Mouse (Mus musculus) MEL (cell line): ENCODE measurements at regions not wholly inside any gene's neighbourhood (a gene's known extent, or its start where the extent isn't known, plus 50 kb on each side); places are given as distances from the start of the nearest gene placed in this dataset.

Source experiments
- DNase-seq: peaks from one replicate; pipeline ENCODE4 v3.0.0; 2011; ENCODE audit warnings: low read depth, low spot score
- H3K27ac ChIP-seq: 2 replicates; pipeline ENCODE4 v1.5.1; 2012; ENCODE audit warnings: low read depth, mild to moderate bottlenecking, control low read depth, low read length, moderate library complexity; ENCODE audit not compliant: control insufficient read depth
- H3K27me3 ChIP-seq, 2 experiments: fragments of 150-350 bp in 1 of 2; sonication (generic) in 1 of 2; 2 replicates each; pipeline ENCODE4 v1.6.1; 2012; ENCODE audit warnings: low read length in 2 of 2, mild to moderate bottlenecking in 2 of 2, improper control_type of control experiment in 1 of 2, moderate library complexity in 1 of 2; ENCODE audit not compliant: insufficient read depth in 2 of 2, control insufficient read depth in 1 of 2
- H3K36me3 ChIP-seq, 2 experiments: 2 replicates each; pipeline ENCODE4 v1.6.1; 2012 to 2014; ENCODE audit warnings: low read length in 2 of 2, improper control_type of control experiment in 1 of 2, inconsistent platforms in 1 of 2, mild to moderate bottlenecking in 1 of 2; ENCODE audit not compliant: insufficient read depth in 2 of 2, control insufficient read depth in 1 of 2
- H3K4me1 ChIP-seq, 2 experiments: fragments of 150-350 bp in 1 of 2; sonication (generic) in 1 of 2; 2 replicates each; pipeline ENCODE4 v1.6.1; 2012; ENCODE audit warnings: low read length in 2 of 2, improper control_type of control experiment in 1 of 2, mild to moderate bottlenecking in 1 of 2; ENCODE audit not compliant: insufficient read depth in 2 of 2, control insufficient read depth in 1 of 2
- H3K4me3 ChIP-seq, 2 experiments: fragments of 150-350 bp in 1 of 2; sonication (generic) in 1 of 2; 2 replicates each; pipeline ENCODE4 v1.5.1; 2012; ENCODE audit warnings: low read depth in 2 of 2, low read length in 2 of 2, mild to moderate bottlenecking in 2 of 2, moderate library complexity in 2 of 2, control low read depth in 1 of 2, improper control_type of control experiment in 1 of 2; ENCODE audit not compliant: control insufficient read depth in 1 of 2, insufficient read depth in 1 of 2
- H3K79me2 ChIP-seq: 2 replicates; pipeline ENCODE4 v1.6.1; 2012; ENCODE audit warnings: mild to moderate bottlenecking, low read length, moderate library complexity; ENCODE audit not compliant: control insufficient read depth, poor library complexity, insufficient read depth
- H3K9ac ChIP-seq: 2 replicates; pipeline ENCODE4 v1.6.1; 2012; ENCODE audit warnings: low read depth, mild to moderate bottlenecking, control low read depth, low read length, moderate library complexity; ENCODE audit not compliant: control insufficient read depth, poor library complexity, severe bottlenecking
- H3K9me3 ChIP-seq: fragments of 150-350 bp; sonication (generic); replicated peaks from 2 replicates; pipeline ENCODE4 v1.6.1; 2012; ENCODE audit warnings: mild to moderate bottlenecking, low read length, improper control_type of control experiment, moderate library complexity; ENCODE audit not compliant: insufficient read depth
- BHLHE40 ChIP-seq: IDR thresholded peaks from 2 replicates; pipeline ENCODE4 v1.6.1; 2012; ENCODE audit warnings: low read depth, mild to moderate bottlenecking, inconsistent platforms, low read length, improper control_type of control experiment, borderline replicate concordance
- CHD1 ChIP-seq: IDR thresholded peaks from 2 replicates; pipeline ENCODE4 v1.6.1; 2012; ENCODE audit warnings: low read depth, mild to moderate bottlenecking, inconsistent platforms, low read length, improper control_type of control experiment
- CHD2 ChIP-seq: IDR thresholded peaks from 2 replicates; pipeline ENCODE4 v1.6.1; 2011; ENCODE audit warnings: low read length, improper control_type of control experiment
- E2F4 ChIP-seq: IDR thresholded peaks from 2 replicates; pipeline ENCODE4 v1.6.1; 2011; ENCODE audit warnings: low read depth, low read length, improper control_type of control experiment, borderline replicate concordance
- ETS1 ChIP-seq: IDR thresholded peaks from 2 replicates; pipeline ENCODE4 v1.6.1; 2012; ENCODE audit warnings: low read depth, mild to moderate bottlenecking, inconsistent platforms, low read length, improper control_type of control experiment, moderate library complexity
- GABPA ChIP-seq: IDR thresholded peaks from 2 replicates; pipeline ENCODE4 v1.6.1; 2012; ENCODE audit warnings: low read depth, mild to moderate bottlenecking, inconsistent platforms, low read length, improper control_type of control experiment, moderate library complexity
- GATA1 ChIP-seq: IDR thresholded peaks from 2 replicates; pipeline ENCODE4 v1.6.1; 2011; ENCODE audit warnings: low read depth, low read length, improper control_type of control experiment
- KAT2A ChIP-seq: conservative IDR thresholded peaks from 2 replicates; pipeline ENCODE4 v1.6.1; 2012; ENCODE audit warnings: low read depth, low read length, improper control_type of control experiment, inconsistent platforms
- MYB ChIP-seq: IDR thresholded peaks from 2 replicates; pipeline ENCODE4 v1.6.1; 2011; ENCODE audit warnings: mild to moderate bottlenecking, low read depth, low read length, improper control_type of control experiment
- MYC ChIP-seq: IDR thresholded peaks from 2 replicates; pipeline ENCODE4 v1.6.1; 2011; ENCODE audit warnings: low read depth, mild to moderate bottlenecking, low read length, improper control_type of control experiment, moderate library complexity
- NRF1 ChIP-seq: IDR thresholded peaks from 2 replicates; pipeline ENCODE4 v1.6.1; 2014; ENCODE audit warnings: low read depth, mild to moderate bottlenecking, inconsistent platforms, low read length, improper control_type of control experiment, moderate library complexity; ENCODE audit not compliant: poor library complexity, insufficient read depth, severe bottlenecking
- POLR2A ChIP-seq, 2 experiments: IDR thresholded peaks; 2 replicates each; pipeline ENCODE4 v1.6.1; 2011 to 2012; ENCODE audit warnings: low read length in 2 of 2, mild to moderate bottlenecking in 2 of 2, control low read depth in 1 of 2, improper control_type of control experiment in 1 of 2, low read depth in 1 of 2, moderate library complexity in 1 of 2; ENCODE audit not compliant: control insufficient read depth in 1 of 2, insufficient read depth in 1 of 2, poor library complexity in 1 of 2
- POLR2AphosphoS2 ChIP-seq: IDR thresholded peaks from 2 replicates; pipeline ENCODE4 v1.6.1; 2011; ENCODE audit warnings: low read length, improper control_type of control experiment
- POLR2AphosphoS5 ChIP-seq: IDR thresholded peaks from 2 replicates; pipeline ENCODE4 v1.6.1; 2012; ENCODE audit warnings: low read depth, borderline replicate concordance, mild to moderate bottlenecking, inconsistent platforms, low read length, moderate library complexity, mixed read lengths
- RAD21 ChIP-seq: IDR thresholded peaks from 2 replicates; pipeline ENCODE4 v1.6.1; 2011; ENCODE audit warnings: mild to moderate bottlenecking, low read depth, low read length, improper control_type of control experiment
- RCOR1 ChIP-seq: IDR thresholded peaks from 2 replicates; pipeline ENCODE4 v1.6.1; 2012; ENCODE audit warnings: low read depth, mild to moderate bottlenecking, inconsistent platforms, low read length, improper control_type of control experiment
- SIN3A ChIP-seq: IDR thresholded peaks from 2 replicates; pipeline ENCODE4 v1.6.1; 2012; ENCODE audit warnings: low read length, improper control_type of control experiment, inconsistent platforms
- UBTF ChIP-seq: IDR thresholded peaks from 2 replicates; pipeline ENCODE4 v1.6.1; 2012; ENCODE audit warnings: low read depth, mild to moderate bottlenecking, inconsistent platforms, low read length, improper control_type of control experiment, moderate library complexity, borderline replicate concordance; ENCODE audit not compliant: insufficient read depth
- USF1 ChIP-seq: IDR thresholded peaks from 2 replicates; pipeline ENCODE4 v1.6.1; 2014; ENCODE audit warnings: low read depth, mild to moderate bottlenecking, inconsistent platforms, low read length, improper control_type of control experiment, moderate library complexity
- USF2 ChIP-seq, 2 experiments: IDR thresholded peaks; 2 replicates each; pipeline ENCODE4 v1.6.1; 2011 to 2012; ENCODE audit warnings: improper control_type of control experiment in 2 of 2, low read length in 2 of 2, borderline replicate concordance in 1 of 2, inconsistent platforms in 1 of 2, low read depth in 1 of 2, mild to moderate bottlenecking in 1 of 2; ENCODE audit not compliant: insufficient read depth in 1 of 2
- ZMIZ1 ChIP-seq: IDR thresholded peaks from 2 replicates; pipeline ENCODE4 v1.6.1; 2012; ENCODE audit warnings: low read depth, mild to moderate bottlenecking, inconsistent platforms, low read length, improper control_type of control experiment, moderate library complexity

DNA sequence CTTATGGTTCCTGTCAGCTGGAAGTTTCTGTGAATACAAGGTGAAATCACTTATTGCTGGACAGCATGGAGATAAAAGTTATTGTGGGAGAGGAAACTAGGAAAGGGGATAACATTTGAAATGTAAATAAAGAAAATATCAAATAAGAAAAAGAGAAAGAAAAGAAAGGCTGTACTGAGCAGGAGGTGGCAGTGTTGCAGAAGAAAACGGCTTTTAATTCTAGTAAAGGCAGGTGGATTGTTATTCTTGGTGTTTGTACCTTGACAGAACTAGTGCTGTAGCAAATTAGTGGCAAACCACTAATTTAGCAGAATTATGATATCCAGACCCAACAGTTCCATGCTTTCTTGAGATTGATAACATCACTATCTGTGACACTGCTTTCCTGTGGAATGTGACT is 52.6 kb downstream of the Gm10358 start:
- H3K79me2 ChIP-seq = no peaks in the 10 kb centered on the region
- TF ChIP-seq UBTF = no peak
- TF ChIP-seq SIN3A = no peak
- no peak for TF ChIP-seq GABPA
- no peak for TF ChIP-seq USF2 (IDR thresholded peaks at IDR 0.05; ENCODE audit: borderline replicate concordance in 1 of 2, insufficient read depth in 1 of 2, low read depth in 1 of 2, low read length in 2 of 2)
- no peak for TF ChIP-seq MYC
- TF ChIP-seq NRF1 = no peak
- no peak for TF ChIP-seq USF1
- no peak for TF ChIP-seq E2F4
- TF ChIP-seq MYB = no peak
- no peak for TF ChIP-seq POLR2A (IDR thresholded peaks at IDR 0.05; ENCODE audit: control insufficient read depth in 1 of 2, insufficient read depth in 1 of 2, low read depth in 1 of 2, low read length in 2 of 2, poor library complexity in 1 of 2)
- TF ChIP-seq RAD21 = no peak
- TF ChIP-seq POLR2AphosphoS2 = no peak
- TF ChIP-seq BHLHE40 = no peak
- no peak for TF ChIP-seq CHD1
- no peak for TF ChIP-seq ZMIZ1
- TF ChIP-seq, all 39 proteins: peak for 0
- H3K4me3 ChIP-seq = no peak overlapping the region
- H3K9ac ChIP-seq = no peak overlapping the region
- no peak for DNase-seq
- no peaks in the 10 kb centered on the region for H3K9me3 ChIP-seq
- no peaks in the 10 kb centered on the region for H3K4me1 ChIP-seq
- H3K36me3 ChIP-seq = no peaks in the 10 kb centered on the region
- H3K27ac ChIP-seq = no peak overlapping the region
- H3K27me3 ChIP-seq = no peaks in the 10 kb centered on the region

GRCm38 (mm10) chr8:75350141-75350540 is 56.2 kb downstream of the Gm10358 start:
- H3K79me2 ChIP-seq = no peaks in the 10 kb centered on the region
- H3K9ac ChIP-seq = no peak overlapping the region
- no peaks in the 10 kb centered on the region for H3K27me3 ChIP-seq
- H3K27ac ChIP-seq = no peak overlapping the region
- no peak overlapping the region for H3K4me3 ChIP-seq
- no peak for TF ChIP-seq USF1
- TF ChIP-seq NRF1 = no peak
- no peak for TF ChIP-seq USF2 (IDR thresholded peaks at IDR 0.05; ENCODE audit: borderline replicate concordance in 1 of 2, insufficient read depth in 1 of 2, low read depth in 1 of 2, low read length in 2 of 2)
- TF ChIP-seq KAT2A = no peak
- no peak for TF ChIP-seq CHD1
- no peak for TF ChIP-seq RCOR1
- TF ChIP-seq POLR2AphosphoS5 = no peak
- no peak for TF ChIP-seq GATA1
- no peak for TF ChIP-seq ETS1
- TF ChIP-seq CHD2 = no peak
- TF ChIP-seq POLR2A (IDR thresholded peaks at IDR 0.05; ENCODE audit: control insufficient read depth in 1 of 2, insufficient read depth in 1 of 2, low read depth in 1 of 2, low read length in 2 of 2, poor library complexity in 1 of 2) = no peak
- no peaks in the 10 kb centered on the region for H3K36me3 ChIP-seq
- no peaks in the 10 kb centered on the region for H3K9me3 ChIP-seq
- no peaks in the 10 kb centered on the region for H3K4me1 ChIP-seq
- DNase-seq = no peak
